Mouse (Mus musculus) neural tube, embryonic 11.5 days (tissue): ENCODE measurements around the gene Dnajc7. TPM values are rescaled to one million over a fixed set of nuclear protein-coding genes. Genes with fewer than 3 reads are reported as not detected.

Source experiments
- ATAC-seq: fragments of 200-750 bp; cut with Nextera tagmentation; 2 replicates; pipeline ENCODE4 v1.8.0; 2017; ENCODE audit warnings: moderate number of reproducible peaks, mild to moderate bottlenecking, moderate TSS enrichment, moderate library complexity; ENCODE audit not compliant: insufficient read depth, low FRiP score, low TSS enrichment
- DNase-seq: peaks from one replicate; pipeline ENCODE4 v3.0.0-alpha.2; 2015; ENCODE audit warnings: low spot score
- H3K27ac ChIP-seq: fragments of 300-500 bp; sonication (generic); 2 replicates; pipeline ENCODE4 v1.5.1; 2014; ENCODE audit warnings: low read depth, mild to moderate bottlenecking, low read length
- H3K27me3 ChIP-seq: fragments of 300-500 bp; sonication (generic); 2 replicates; pipeline ENCODE4 v1.6.1; 2014; ENCODE audit warnings: mild to moderate bottlenecking, low read length, mixed read lengths; ENCODE audit not compliant: control insufficient read depth, insufficient read depth
- H3K36me3 ChIP-seq: fragments of 300-500 bp; sonication (generic); 2 replicates; pipeline ENCODE4 v1.6.1; 2014; ENCODE audit warnings: mild to moderate bottlenecking, low read length, moderate library complexity, mixed read lengths; ENCODE audit not compliant: control insufficient read depth, insufficient read depth
- H3K4me1 ChIP-seq: fragments of 300-500 bp; sonication (generic); 2 replicates; pipeline ENCODE4 v1.6.1; 2014; ENCODE audit warnings: low read length, mixed read lengths; ENCODE audit not compliant: control insufficient read depth, insufficient read depth
- H3K4me2 ChIP-seq: fragments of 300-500 bp; sonication (generic); 2 replicates; pipeline ENCODE4 v1.6.1; 2014; ENCODE audit warnings: low read depth, mild to moderate bottlenecking, moderate library complexity
- H3K4me3 ChIP-seq: fragments of 300-500 bp; sonication (generic); 2 replicates; pipeline ENCODE4 v1.5.1; 2014; ENCODE audit warnings: low read depth, low read length
- H3K9ac ChIP-seq: fragments of 300-500 bp; sonication (generic); 2 replicates; pipeline ENCODE4 v1.6.1; 2014; ENCODE audit warnings: mild to moderate bottlenecking, low read length
- H3K9me3 ChIP-seq: fragments of 300-500 bp; sonication (generic); 2 replicates; pipeline ENCODE4 v1.6.1; 2016; ENCODE audit warnings: low read length; ENCODE audit not compliant: control insufficient read depth
- WGBS: fragments of 180-500 bp; shearing (Covaris S2); extraction: QIAGEN DNeasy Blood & Tissue Kit; methylation state at CpG from one replicate; pipeline ENCODE4 v1.1.7; 2014; 5-methylcytosine and 5-hydroxymethylcytosine counted together
- polyA plus RNA-seq: library from polyadenylated mRNA; unstranded; fragments of >200 nt; fragmentation: Nextera tagmentation; extraction: Ambion mirVana; gene quantifications from 2 replicates; pipeline ENCODE4 v1.2.1, GENCODE M21; 2014

The Dnajc7 gene
- polyA plus RNA-seq, 1 experiment from 2014 or later, result 81.1 TPM

- Histone ChIP-seq H3K36me3 (peaks cover 2% of the 10 kb centered on the region; the same call in 1 of the 2 replicates), H3K27ac (no peak overlapping the region), H3K27me3 (no peaks in the 10 kb centered on the region), H3K4me2 (no peak overlapping the region), H3K4me1 (no peaks in the 10 kb centered on the region), H3K9ac (no peak overlapping the region), H3K9me3 (no peaks in the 10 kb centered on the region), H3K4me3 (no peak overlapping the region)
- ATAC-seq (no peak), DNase-seq (no peak)
- 93% methylated on average over 5 of the region's 5 CpGs for WGBS
These were observed 10.5 kb downstream of the Dnajc7 start for GRCm38 (mm10) chr11:100609355-100609996.

DNA sequence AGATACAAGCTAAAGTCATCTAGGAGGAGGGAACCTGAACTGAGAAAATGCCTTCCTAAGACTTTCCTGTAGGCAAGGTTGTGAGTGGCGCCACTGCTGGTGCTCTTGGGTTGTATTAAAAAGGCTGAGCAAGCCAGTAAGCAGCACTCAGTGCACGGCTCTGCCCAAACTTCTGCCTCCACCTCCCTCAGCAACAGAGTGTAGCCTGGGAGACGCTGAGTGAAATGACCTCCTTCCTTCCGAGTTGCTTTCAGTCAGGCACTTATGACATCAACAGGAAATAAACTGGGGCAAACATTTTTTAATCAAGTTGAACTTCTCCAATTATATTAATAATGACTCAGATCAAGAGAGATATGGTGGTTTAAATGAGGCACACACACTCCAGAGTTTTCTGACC, 11.2 kb downstream of the Dnajc7 start:
- H3K9me3 ChIP-seq, result no peaks in the 10 kb centered on the region
- no peak overlapping the region for H3K27ac ChIP-seq
- no peaks in the 10 kb centered on the region for H3K27me3 ChIP-seq
- 86% methylated on average over 4 of the region's 4 CpGs for WGBS
- no peak for DNase-seq
- no peaks in the 10 kb centered on the region for H3K4me1 ChIP-seq
- no peak overlapping the region for H3K9ac ChIP-seq
- no peak overlapping the region for H3K4me2 ChIP-seq
- no peak for ATAC-seq
- H3K4me3 ChIP-seq, result no peak overlapping the region
- H3K36me3 ChIP-seq, result peaks cover 2% of the 10 kb centered on the region; the same call in 1 of the 2 replicates

DNA sequence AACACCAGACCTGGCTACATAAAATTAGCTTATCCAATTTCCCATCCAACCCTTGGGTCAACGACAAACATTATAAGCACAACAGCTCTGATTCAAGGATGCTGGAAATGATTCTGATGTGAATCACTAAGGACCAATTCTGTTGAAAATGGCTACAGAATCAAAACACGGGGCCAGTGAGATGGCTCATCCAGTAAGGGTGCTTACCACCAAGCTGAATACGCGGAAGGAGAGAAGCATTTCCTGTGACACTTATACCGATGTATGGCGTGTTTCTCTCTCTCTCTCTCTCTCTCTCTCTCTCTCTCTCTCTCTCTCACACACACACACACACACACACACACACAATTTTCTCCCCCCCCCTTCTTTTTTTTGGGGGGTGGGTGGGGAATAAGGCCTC, 12.8 kb downstream of the Dnajc7 start:
- H3K9ac ChIP-seq, result no peak overlapping the region
- DNase-seq (no peak), ATAC-seq (no peak)
- no peaks in the 10 kb centered on the region for H3K4me1 ChIP-seq
- WGBS, result 97% methylated on average over 6 of the region's 6 CpGs
- H3K36me3 ChIP-seq, result peaks cover 2% of the 10 kb centered on the region; the same call in 1 of the 2 replicates
- H3K4me2 ChIP-seq, result no peak overlapping the region
- no peaks in the 10 kb centered on the region for H3K9me3 ChIP-seq
- H3K4me3 ChIP-seq, result no peak overlapping the region
- H3K27me3 ChIP-seq, result no peaks in the 10 kb centered on the region
- no peak overlapping the region for H3K27ac ChIP-seq

DNA sequence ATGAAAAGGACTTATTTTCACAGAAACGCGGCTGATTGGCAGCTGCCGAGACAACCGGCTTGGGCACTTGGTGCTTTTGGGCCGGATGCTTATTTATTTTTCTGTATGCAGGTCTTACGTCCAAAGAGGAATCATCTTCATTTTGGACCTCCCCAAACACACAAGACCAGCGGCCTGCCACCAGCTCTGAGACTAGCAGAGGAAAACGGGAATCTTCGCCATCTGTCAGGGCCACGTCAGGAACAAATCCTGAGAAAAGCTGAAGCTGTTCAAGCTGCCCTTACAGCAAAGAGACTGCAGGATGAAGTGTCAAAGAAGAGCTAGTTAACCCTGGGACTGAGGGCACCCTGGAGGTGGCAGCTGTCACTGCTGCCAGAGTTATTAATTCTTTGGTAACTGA, 14.5 kb downstream of the Dnajc7 start:
- Histone ChIP-seq H3K9me3 (no peaks in the 10 kb centered on the region), H3K36me3 (peaks cover 5% of the 10 kb centered on the region), H3K4me3 (no peak overlapping the region), H3K4me1 (no peaks in the 10 kb centered on the region), H3K27me3 (no peaks in the 10 kb centered on the region), H3K4me2 (no peak overlapping the region), H3K9ac (no peak overlapping the region), H3K27ac (no peak overlapping the region)
- no peak for ATAC-seq
- no peak for DNase-seq
- 90% methylated on average over 10 of the region's 10 CpGs for WGBS

DNA sequence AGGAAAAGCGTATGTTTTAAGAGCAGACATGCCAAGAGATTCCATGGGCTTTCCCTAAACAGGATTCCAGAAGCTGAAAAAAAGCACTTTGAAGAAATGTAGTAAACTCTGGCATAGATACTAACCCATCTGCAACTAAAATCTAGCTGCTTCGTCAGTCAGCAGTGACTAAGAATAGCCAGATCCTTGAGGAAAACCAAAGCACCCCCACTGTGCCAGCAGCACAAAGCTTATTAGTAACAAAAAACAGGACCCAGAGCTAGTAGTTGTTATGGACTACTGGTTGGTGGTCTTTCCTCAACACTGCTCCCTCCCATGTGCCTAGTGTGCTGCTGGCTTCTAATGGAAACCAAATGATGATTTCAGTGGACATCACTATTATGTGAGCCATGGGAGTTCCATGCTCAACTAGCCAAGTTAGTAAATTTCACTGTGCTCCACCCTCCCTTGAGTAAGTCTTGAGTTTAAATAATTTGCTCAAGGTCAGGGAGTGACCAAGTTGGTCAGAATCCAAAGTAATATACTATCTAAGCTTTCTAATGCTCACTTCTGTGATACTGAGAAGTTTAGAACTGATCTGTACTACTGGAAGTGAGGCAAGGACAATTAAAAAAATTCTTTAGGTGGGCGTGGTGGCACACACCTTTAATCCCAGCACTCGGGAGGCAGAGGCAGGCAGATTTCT, 15.5 kb downstream of the Dnajc7 start:
- no peak overlapping the region for H3K4me2 ChIP-seq
- ATAC-seq (no peak), DNase-seq (no peak)
- H3K27me3 ChIP-seq, result no peaks in the 10 kb centered on the region
- peaks cover 8% of the 10 kb centered on the region for H3K36me3 ChIP-seq
- H3K9me3 ChIP-seq, result no peaks in the 10 kb centered on the region
- H3K9ac ChIP-seq, result no peak overlapping the region
- no peak overlapping the region for H3K4me3 ChIP-seq
- H3K27ac ChIP-seq, result no peak overlapping the region
- 90% methylated on average over 4 of the region's 4 CpGs for WGBS
- no peaks in the 10 kb centered on the region for H3K4me1 ChIP-seq

DNA sequence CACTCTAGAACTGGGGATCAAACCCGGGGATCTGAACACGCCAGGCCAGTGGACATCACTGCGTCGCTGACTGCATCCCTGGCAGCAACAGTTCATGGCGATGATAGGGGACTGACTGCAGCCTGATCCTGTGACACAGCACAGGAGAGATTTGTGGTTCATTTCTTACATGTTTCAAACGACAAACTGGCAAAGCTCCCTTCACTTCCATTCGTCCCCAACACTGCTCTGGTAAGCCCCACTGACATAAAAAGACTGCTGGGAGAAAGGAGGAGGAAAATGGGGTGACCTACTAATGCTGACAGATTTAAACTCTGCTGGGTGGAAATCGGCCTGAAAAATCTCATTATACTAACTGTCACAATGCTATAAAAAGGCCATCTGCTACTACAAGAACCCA, 16.2 kb downstream of the Dnajc7 start:
- Histone ChIP-seq H3K4me2 (no peak overlapping the region), H3K4me3 (no peak overlapping the region), H3K27ac (no peak overlapping the region), H3K9ac (no peak overlapping the region), H3K36me3 (peaks cover 12% of the 10 kb centered on the region), H3K9me3 (no peaks in the 10 kb centered on the region), H3K27me3 (no peaks in the 10 kb centered on the region), H3K4me1 (no peaks in the 10 kb centered on the region)
- WGBS, result 89% methylated on average over 8 of the region's 8 CpGs
- no peak for ATAC-seq
- no peak for DNase-seq

DNA sequence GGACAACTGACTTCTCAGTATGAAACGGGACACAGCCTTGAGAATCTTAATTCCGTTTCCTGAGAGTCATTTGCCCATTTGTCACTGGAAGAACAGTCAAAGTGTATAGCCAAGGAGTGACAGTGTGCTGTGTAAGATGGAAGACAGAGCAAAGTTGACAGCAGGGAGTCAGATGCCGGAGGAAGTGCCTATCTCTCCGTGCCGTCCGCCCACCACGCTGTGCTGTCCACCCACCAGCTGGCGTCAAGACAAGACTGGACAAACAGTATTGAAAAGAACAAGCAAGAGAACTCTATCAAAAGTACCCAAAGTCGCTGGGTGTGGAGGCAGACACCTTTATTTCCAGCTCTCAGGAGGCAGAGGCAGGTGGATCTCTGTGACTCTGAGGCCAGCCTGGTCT, 16.8 kb downstream of the Dnajc7 start:
- no peak overlapping the region for H3K9ac ChIP-seq
- H3K27ac ChIP-seq, result no peak overlapping the region
- peaks cover 15% of the 10 kb centered on the region for H3K36me3 ChIP-seq
- no peak overlapping the region for H3K4me3 ChIP-seq
- ATAC-seq, result no peak
- H3K4me1 ChIP-seq, result no peaks in the 10 kb centered on the region
- H3K27me3 ChIP-seq, result no peaks in the 10 kb centered on the region
- no peak for DNase-seq
- no peak overlapping the region for H3K4me2 ChIP-seq
- WGBS, result 93% methylated on average over 9 of the region's 9 CpGs
- no peaks in the 10 kb centered on the region for H3K9me3 ChIP-seq

GRCm38 (mm10) chr11:100601372-100601771, 18.6 kb downstream of the Dnajc7 start:
- H3K9ac ChIP-seq, result no peak overlapping the region
- H3K27me3 ChIP-seq, result no peaks in the 10 kb centered on the region
- DNase-seq, result no peak
- no peak overlapping the region for H3K4me3 ChIP-seq
- H3K4me2 ChIP-seq, result no peak overlapping the region
- ATAC-seq, result no peak
- WGBS, result 90% methylated on average over 3 of the region's 3 CpGs
- H3K27ac ChIP-seq, result no peak overlapping the region
- no peaks in the 10 kb centered on the region for H3K4me1 ChIP-seq
- H3K36me3 ChIP-seq, result peaks cover 18% of the 10 kb centered on the region
- no peaks in the 10 kb centered on the region for H3K9me3 ChIP-seq

DNA sequence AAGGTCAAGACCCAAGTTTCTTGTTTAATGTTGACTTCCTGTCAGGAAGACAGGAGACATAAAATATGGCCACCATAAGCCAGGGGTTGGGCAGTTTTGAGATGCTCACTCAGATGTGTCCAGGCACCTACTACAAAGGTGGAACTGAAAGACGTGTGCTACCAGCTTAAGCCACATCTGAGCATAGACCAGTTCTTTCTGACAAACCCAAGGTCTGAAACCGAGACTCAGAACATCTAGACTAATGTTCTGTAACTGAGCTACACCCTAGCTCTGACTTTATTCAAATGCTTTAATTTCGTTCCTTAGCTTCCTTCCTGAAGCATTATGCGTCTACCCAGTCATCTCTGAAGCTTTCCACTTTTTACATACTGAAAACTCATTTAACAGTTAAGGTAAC, 21.9 kb downstream of the Dnajc7 start:
- H3K36me3 ChIP-seq, result peaks cover 22% of the 10 kb centered on the region
- ATAC-seq, result no peak
- 89% methylated on average over 4 of the region's 4 CpGs for WGBS

More for the DNA sequence above, 21.9 kb downstream of the Dnajc7 start:
- no peak overlapping the region for H3K9ac ChIP-seq
- no peaks in the 10 kb centered on the region for H3K4me1 ChIP-seq
- no peak overlapping the region for H3K4me3 ChIP-seq
- H3K27me3 ChIP-seq, result no peaks in the 10 kb centered on the region
- H3K4me2 ChIP-seq, result no peak overlapping the region
- DNase-seq, result no peak
- H3K27ac ChIP-seq, result no peak overlapping the region
- no peaks in the 10 kb centered on the region for H3K9me3 ChIP-seq
